Mouse (Mus musculus) liver, adult 2 months (tissue): ENCODE measurements around the gene St3gal2.

Experiments
- CTCF ChIP-seq: fragments of 200-500 bp; IDR thresholded peaks from 2 replicates; pipeline ENCODE4 v1.5.1; 2011; ENCODE audit warnings: low read depth, low read length, control low read depth
- POLR2A ChIP-seq: fragments of 200-500 bp; IDR thresholded peaks from 2 replicates; pipeline ENCODE4 v1.6.1; 2011; ENCODE audit warnings: low read length, control low read depth; ENCODE audit not compliant: insufficient read depth; ENCODE audit errors: extremely low read depth

DNA sequence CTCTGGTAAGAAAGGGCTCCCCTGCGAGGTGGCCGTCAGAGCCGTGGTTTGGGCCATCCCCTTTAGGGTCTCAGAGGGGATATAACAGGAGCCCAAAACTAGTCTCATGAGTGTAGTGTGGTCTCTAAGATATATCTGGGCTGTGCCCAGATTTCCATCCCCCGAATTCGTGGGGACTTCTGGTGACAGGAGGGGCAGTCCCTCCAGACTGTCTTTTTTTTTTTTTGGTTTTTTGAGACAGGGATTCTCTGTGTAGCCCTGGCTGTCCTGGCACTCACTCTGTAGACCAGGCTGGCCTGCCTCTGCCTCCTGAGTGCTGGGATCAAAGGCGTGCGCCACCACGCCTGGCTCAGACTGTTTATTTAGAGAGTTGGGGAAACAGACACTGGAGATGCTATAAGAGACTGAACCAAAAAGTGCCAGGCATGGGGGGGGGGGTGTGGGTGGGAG is 6.0 kb downstream of the St3gal2 start:
- TF ChIP-seq POLR2A (no peak), CTCF (no peak)
